Mouse (Mus musculus): Measurements from ENCODE around the gene Olfr485.
"Not testable (repeated sequence)": the region's sequence is repeated elsewhere in the genome, so short reads cannot be mapped to it uniquely, and the experiment has no call there.

DNA sequence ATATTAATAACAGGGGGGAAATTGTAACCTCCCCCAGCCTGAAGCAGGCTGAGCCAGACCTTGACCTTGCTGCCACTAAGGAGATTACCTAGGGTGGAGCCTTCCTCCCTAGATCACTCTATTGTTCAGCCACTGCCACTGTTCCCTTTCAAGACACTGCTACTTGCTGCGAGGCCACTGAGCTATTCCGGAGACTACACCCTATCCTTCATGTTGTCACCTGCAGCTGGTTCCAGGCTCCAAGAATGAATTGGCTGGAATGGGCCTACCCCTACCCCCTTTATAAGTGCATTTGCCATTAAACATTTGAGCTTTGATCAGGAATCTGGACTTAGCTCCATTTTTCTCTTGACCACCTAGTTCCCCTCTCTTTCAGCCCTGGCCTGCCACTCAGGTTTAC is 31.5 kb upstream of the Olfr485 start:
- not testable (repeated sequence) for TF ChIP-seq POLR2A (IDR thresholded peaks at IDR 0.05; ENCODE audit: borderline replicate concordance, insufficient read depth, low read length); CTCF (IDR thresholded peaks at IDR 0.05; ENCODE audit: borderline replicate concordance, insufficient read depth, low read depth, low read length)
